Mouse (Mus musculus) cerebellum, adult 2 months (tissue): ENCODE results near the gene Btbd16.

Experiments
- CTCF ChIP-seq: fragments of 200-500 bp; IDR thresholded peaks from 2 replicates; pipeline ENCODE4 v1.5.1; 2011; ENCODE audit warnings: low read depth, mild to moderate bottlenecking, control low read depth, low read length, moderate library complexity, borderline replicate concordance; ENCODE audit not compliant: insufficient read depth
- POLR2A ChIP-seq: fragments of 200-500 bp; IDR thresholded peaks from 2 replicates; pipeline ENCODE4 v1.6.1; 2011; ENCODE audit warnings: low read length, control low read depth, borderline replicate concordance; ENCODE audit not compliant: insufficient read depth

- TF ChIP-seq POLR2A (no peak), CTCF (no peak)
Observed at GRCm38 (mm10) chr7:130815601-130816000, 41.7 kb downstream of the Btbd16 start.
